Mouse (Mus musculus): ENCODE measurements around the gene Gng7.
"Not testable (repeated sequence)": the region's sequence is repeated elsewhere in the genome, so short reads cannot be mapped to it uniquely, and the experiment has no call there.

Gng7 gene

GRCm38 (mm10) chr10:81014393-81015384, at the start of gene Gng7:
TSS of gene Gng7 (minus strand) at chr10:81014945.
- peak; percentile 99 to 100 for DNase-seq (ENCODE audit: inconsistent age in 2 of 2, low spot score in 1 of 2)

- DNase-seq (ENCODE audit: inconsistent age in 2 of 2, low spot score in 1 of 2) = not testable (repeated sequence)
These were observed 49.8 kb upstream of the Gng7 start for GRCm38 (mm10) chr10:81064519-81064918.

GRCm38 (mm10) chr10:81062710-81063109, 48.0 kb upstream of the Gng7 start:
- no peak for DNase-seq (ENCODE audit: inconsistent age in 2 of 2, low spot score in 1 of 2)

- peak; percentile 99 to 100 for DNase-seq (ENCODE audit: inconsistent age in 2 of 2, low spot score in 1 of 2)
These were observed 45.1 kb upstream of the Gng7 start, which contains the start of gene Sgta for GRCm38 (mm10) chr10:81059603-81060543. TSS of gene Sgta (minus strand) at chr10:81060181.

GRCm38 (mm10) chr10:81058896-81059295, 44.2 kb upstream of the Gng7 start:
- DNase-seq (ENCODE audit: inconsistent age in 2 of 2, low spot score in 1 of 2) = peak in 1 of 2 experiments; percentile 75

GRCm38 (mm10) chr10:81057406-81058130, 42.8 kb upstream of the Gng7 start:
- DNase-seq (ENCODE audit: inconsistent age in 2 of 2, low spot score in 1 of 2) = peak in 1 of 2 experiments; percentile 63

- DNase-seq (ENCODE audit: inconsistent age in 2 of 2, low spot score in 1 of 2) = peak in 1 of 2 experiments; percentile 86
These were observed 41.1 kb upstream of the Gng7 start for GRCm38 (mm10) chr10:81055802-81056340.

GRCm38 (mm10) chr10:81055169-81055568, 40.4 kb upstream of the Gng7 start:
- peak in 1 of 2 experiments; percentile 51 for DNase-seq (ENCODE audit: inconsistent age in 2 of 2, low spot score in 1 of 2)

GRCm38 (mm10) chr10:81052577-81052976, 37.8 kb upstream of the Gng7 start:
- peak; percentile 83 to 89 for DNase-seq (ENCODE audit: inconsistent age in 2 of 2, low spot score in 1 of 2)

GRCm38 (mm10) chr10:81051133-81051532, 36.4 kb upstream of the Gng7 start:
- DNase-seq (ENCODE audit: inconsistent age in 2 of 2, low spot score in 1 of 2) = no peak

GRCm38 (mm10) chr10:81050645-81051044, 35.9 kb upstream of the Gng7 start:
- peak in 1 of 2 experiments; percentile 48 for DNase-seq (ENCODE audit: inconsistent age in 2 of 2, low spot score in 1 of 2)

- DNase-seq (ENCODE audit: inconsistent age in 2 of 2, low spot score in 1 of 2) = not testable (repeated sequence)
These were observed 30.5 kb upstream of the Gng7 start for GRCm38 (mm10) chr10:81045246-81045645.

GRCm38 (mm10) chr10:81041458-81042175, 26.9 kb upstream of the Gng7 start:
- DNase-seq (ENCODE audit: inconsistent age in 2 of 2, low spot score in 1 of 2) = peak; percentile 68 to 91

GRCm38 (mm10) chr10:81036988-81037580, 22.3 kb upstream of the Gng7 start, which contains the start of gene Slc39a3:
TSS of gene Slc39a3 (minus strand) at chr10:81037426.
- peak; percentile 98 to 100 for DNase-seq (ENCODE audit: inconsistent age in 2 of 2, low spot score in 1 of 2)

GRCm38 (mm10) chr10:81036251-81036650, 21.5 kb upstream of the Gng7 start:
- DNase-seq (ENCODE audit: inconsistent age in 2 of 2, low spot score in 1 of 2) = peak in 1 of 2 experiments; percentile 71

GRCm38 (mm10) chr10:81033586-81033985, 18.8 kb upstream of the Gng7 start:
- DNase-seq (ENCODE audit: inconsistent age in 2 of 2, low spot score in 1 of 2) = peak; percentile 74 to 91

- no peak for DNase-seq (ENCODE audit: inconsistent age in 2 of 2, low spot score in 1 of 2)
These were observed 14.3 kb upstream of the Gng7 start for GRCm38 (mm10) chr10:81029031-81029430.

- DNase-seq (ENCODE audit: inconsistent age in 2 of 2, low spot score in 1 of 2) = no peak
These were observed 13.5 kb upstream of the Gng7 start for GRCm38 (mm10) chr10:81028219-81028618.

GRCm38 (mm10) chr10:81027331-81027730, 12.6 kb upstream of the Gng7 start:
- peak; percentile 77 to 82 for DNase-seq (ENCODE audit: inconsistent age in 2 of 2, low spot score in 1 of 2)
